Mouse (Mus musculus): ENCODE data around the gene Znrf3. TPM values are rescaled to one million over a fixed set of nuclear protein-coding genes. Genes with fewer than 3 reads are reported as not detected.
A peak's percentile ranks its signal among the peaks of the same experiment; 100 is the strongest.

The Znrf3 gene
- polyA plus RNA-seq, 1 experiment from 2014 or later, result 8.0 TPM

- ATAC-seq (ENCODE audit: low FRiP score, low read depth), result no peak
- WGBS, result 18% methylated on average over 2 of the region's 2 CpGs
- Histone ChIP-seq H3K9ac (no peak overlapping the region), H3K27ac (replicated peaks) (peak overlapping the region; percentile 67), H3K9me3 (no peaks in the 10 kb centered on the region), H3K4me1 (replicated peaks) (peaks cover 34% of the 10 kb centered on the region), H3K4me3 (no peak overlapping the region), H3K4me2 (no peak overlapping the region), H3K27me3 (no peaks in the 10 kb centered on the region), H3K36me3 (no peaks in the 10 kb centered on the region)
Measured at GRCm38 (mm10) chr11:5414856-5415616, 29.6 kb downstream of the Znrf3 start.

GRCm38 (mm10) chr11:5412644-5413190, 31.9 kb downstream of the Znrf3 start:
- no peak overlapping the region for H3K27ac ChIP-seq (replicated peaks)
- H3K27me3 ChIP-seq, result no peaks in the 10 kb centered on the region
- WGBS, result 76% methylated on average over 2 of the region's 2 CpGs
- H3K4me3 ChIP-seq, result no peak overlapping the region
- H3K36me3 ChIP-seq, result no peaks in the 10 kb centered on the region
- H3K4me1 ChIP-seq (replicated peaks), result peaks cover 34% of the 10 kb centered on the region
- H3K9ac ChIP-seq, result no peak overlapping the region
- H3K9me3 ChIP-seq, result no peaks in the 10 kb centered on the region
- no peak overlapping the region for H3K4me2 ChIP-seq
- no peak for ATAC-seq (ENCODE audit: low FRiP score, low read depth)

GRCm38 (mm10) chr11:5411577-5411976, 33.1 kb downstream of the Znrf3 start:
- no peak overlapping the region for H3K27ac ChIP-seq (replicated peaks)
- no peaks in the 10 kb centered on the region for H3K9me3 ChIP-seq
- ATAC-seq (ENCODE audit: low FRiP score, low read depth), result no peak

GRCm38 (mm10) chr11:5404180-5404579, 40.5 kb downstream of the Znrf3 start:
- H3K9me3 ChIP-seq, result no peaks in the 10 kb centered on the region
- no peak overlapping the region for H3K4me2 ChIP-seq
- no peak overlapping the region for H3K27ac ChIP-seq (replicated peaks)
- H3K9ac ChIP-seq, result no peak overlapping the region
- no peaks in the 10 kb centered on the region for H3K4me1 ChIP-seq (replicated peaks)
- ATAC-seq (ENCODE audit: low FRiP score, low read depth), result no peak
- H3K4me3 ChIP-seq, result no peak overlapping the region
- H3K27me3 ChIP-seq, result no peaks in the 10 kb centered on the region
- 87% methylated on average over 2 of the region's 2 CpGs for WGBS
- no peaks in the 10 kb centered on the region for H3K36me3 ChIP-seq

More at GRCm38 (mm10) chr11:5411577-5411976, 33.1 kb downstream of the Znrf3 start:
- Histone ChIP-seq H3K9ac (no peak overlapping the region), H3K4me2 (no peak overlapping the region), H3K27me3 (no peaks in the 10 kb centered on the region), H3K36me3 (no peaks in the 10 kb centered on the region), H3K4me3 (no peak overlapping the region), H3K4me1 (replicated peaks) (peaks cover 30% of the 10 kb centered on the region)
- WGBS, result 43% methylated on average over 9 of the region's 9 CpGs

- H3K4me2 ChIP-seq, result no peak overlapping the region
- no peaks in the 10 kb centered on the region for H3K9me3 ChIP-seq
- 67% methylated on average over 4 of the region's 4 CpGs for WGBS
- no peaks in the 10 kb centered on the region for H3K36me3 ChIP-seq
- H3K27me3 ChIP-seq, result no peaks in the 10 kb centered on the region
- H3K9ac ChIP-seq, result no peak overlapping the region
- no peaks in the 10 kb centered on the region for H3K4me1 ChIP-seq (replicated peaks)
- no peak for ATAC-seq (ENCODE audit: low FRiP score, low read depth)
- no peak overlapping the region for H3K4me3 ChIP-seq
- H3K27ac ChIP-seq (replicated peaks), result no peak overlapping the region
Measured at GRCm38 (mm10) chr11:5402127-5402733, 42.4 kb downstream of the Znrf3 start.

- Histone ChIP-seq H3K27me3 (no peaks in the 10 kb centered on the region), H3K4me1 (replicated peaks) (peaks cover 4% of the 10 kb centered on the region; the same call in 1 of the 2 replicates), H3K9me3 (no peaks in the 10 kb centered on the region), H3K36me3 (no peaks in the 10 kb centered on the region), H3K4me3 (no peak overlapping the region), H3K4me2 (no peak overlapping the region), H3K9ac (no peak overlapping the region), H3K27ac (replicated peaks) (no peak overlapping the region)
- WGBS, result 51% methylated on average over 3 of the region's 3 CpGs
- no peak for ATAC-seq (ENCODE audit: low FRiP score, low read depth)
Measured at GRCm38 (mm10) chr11:5398301-5399053, 46.2 kb downstream of the Znrf3 start.

GRCm38 (mm10) chr11:5390969-5391831, 53.4 kb downstream of the Znrf3 start:
- peak overlapping the region; percentile 65 for H3K27ac ChIP-seq (replicated peaks)

GRCm38 (mm10) chr11:5382652-5383051, 62.0 kb downstream of the Znrf3 start:
- H3K4me3 ChIP-seq, result no peak overlapping the region
- no peaks in the 10 kb centered on the region for H3K4me1 ChIP-seq (replicated peaks)
- no peaks in the 10 kb centered on the region for H3K36me3 ChIP-seq
- no peak for ATAC-seq (ENCODE audit: low FRiP score, low read depth)
- H3K9me3 ChIP-seq, result no peaks in the 10 kb centered on the region
- 63% methylated on average over 2 of the region's 2 CpGs for WGBS
- no peak overlapping the region for H3K4me2 ChIP-seq
- no peak overlapping the region for H3K9ac ChIP-seq
- H3K27ac ChIP-seq (replicated peaks), result no peak overlapping the region
- no peaks in the 10 kb centered on the region for H3K27me3 ChIP-seq

More at GRCm38 (mm10) chr11:5390969-5391831, 53.4 kb downstream of the Znrf3 start:
- Histone ChIP-seq H3K9ac (no peak overlapping the region), H3K4me2 (peak overlapping the region; percentile 6; the same call in 1 of the 2 replicates), H3K36me3 (no peaks in the 10 kb centered on the region), H3K27me3 (no peaks in the 10 kb centered on the region), H3K4me3 (no peak overlapping the region), H3K9me3 (no peaks in the 10 kb centered on the region), H3K4me1 (replicated peaks) (peaks cover 13% of the 10 kb centered on the region)
- 6% methylated on average over 4 of the region's 4 CpGs for WGBS
- no peak for ATAC-seq (ENCODE audit: low FRiP score, low read depth)

GRCm38 (mm10) chr11:5381226-5381625, 63.4 kb downstream of the Znrf3 start:
- H3K9me3 ChIP-seq, result no peaks in the 10 kb centered on the region
- H3K27me3 ChIP-seq, result no peaks in the 10 kb centered on the region
- no peaks in the 10 kb centered on the region for H3K4me1 ChIP-seq (replicated peaks)
- H3K9ac ChIP-seq, result no peak overlapping the region
- H3K36me3 ChIP-seq, result no peaks in the 10 kb centered on the region
- no peak for ATAC-seq (ENCODE audit: low FRiP score, low read depth)
- no peak overlapping the region for H3K4me2 ChIP-seq
- no peak overlapping the region for H3K4me3 ChIP-seq
- 78% methylated on average over 5 of the region's 5 CpGs for WGBS
- H3K27ac ChIP-seq (replicated peaks), result no peak overlapping the region

GRCm38 (mm10) chr11:5380275-5380674, 64.4 kb downstream of the Znrf3 start:
- Histone ChIP-seq H3K9ac (no peak overlapping the region), H3K9me3 (no peaks in the 10 kb centered on the region), H3K4me3 (no peak overlapping the region), H3K4me2 (no peak overlapping the region), H3K36me3 (no peaks in the 10 kb centered on the region), H3K27ac (replicated peaks) (no peak overlapping the region), H3K27me3 (no peaks in the 10 kb centered on the region), H3K4me1 (replicated peaks) (no peaks in the 10 kb centered on the region)
- ATAC-seq (ENCODE audit: low FRiP score, low read depth), result no peak
- 71% methylated on average over 3 of the region's 3 CpGs for WGBS

- ATAC-seq (ENCODE audit: low FRiP score, low read depth), result no peak
- no peaks in the 10 kb centered on the region for H3K4me1 ChIP-seq (replicated peaks)
- H3K9me3 ChIP-seq, result no peaks in the 10 kb centered on the region
- no peaks in the 10 kb centered on the region for H3K36me3 ChIP-seq
- H3K4me2 ChIP-seq, result no peak overlapping the region
- 86% methylated on average over 10 of the region's 10 CpGs for WGBS
- no peak overlapping the region for H3K9ac ChIP-seq
- no peak overlapping the region for H3K4me3 ChIP-seq
- H3K27ac ChIP-seq (replicated peaks), result no peak overlapping the region
- no peaks in the 10 kb centered on the region for H3K27me3 ChIP-seq
Measured at GRCm38 (mm10) chr11:5369176-5369575, 75.5 kb downstream of the Znrf3 start.

Data from hindbrain, embryonic 15.5 days (tissue).